Mouse (Mus musculus): ENCODE results near the gene Agap1.

Agap1 gene

GRCm38 (mm10) chr1:89849151-89849860 lies 394.7 kb downstream of the Agap1 start:
- no peak for DNase-seq (ENCODE audit: low spot score in 2 of 2)

- DNase-seq (ENCODE audit: low spot score in 2 of 2), result no peak
Measured at GRCm38 (mm10) chr1:89849861-89850230, 395.2 kb downstream of the Agap1 start.

GRCm38 (mm10) chr1:89850681-89851414 lies 396.2 kb downstream of the Agap1 start:
- DNase-seq (ENCODE audit: low spot score in 2 of 2), result no peak

DNA sequence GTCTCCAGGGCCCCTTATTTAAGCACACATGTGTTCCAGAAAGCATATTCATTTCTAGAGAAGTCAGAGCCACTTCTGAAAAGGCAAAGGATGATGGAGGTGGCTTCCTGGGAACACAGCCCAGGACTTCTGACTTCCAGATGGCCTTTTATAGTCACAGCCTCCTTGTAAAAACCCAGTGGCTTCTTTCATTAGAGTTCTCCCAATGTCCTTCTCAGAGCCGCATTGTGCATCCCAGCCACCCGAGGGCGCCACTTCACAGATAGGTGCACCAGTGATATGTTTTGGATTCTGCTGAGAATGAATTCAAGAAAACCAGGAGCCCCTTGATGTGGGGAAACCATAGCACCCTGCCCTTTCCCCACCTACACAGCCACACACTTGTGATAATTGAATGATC lies 404.6 kb downstream of the Agap1 start:
- no peak for DNase-seq (ENCODE audit: low spot score in 2 of 2)

DNA sequence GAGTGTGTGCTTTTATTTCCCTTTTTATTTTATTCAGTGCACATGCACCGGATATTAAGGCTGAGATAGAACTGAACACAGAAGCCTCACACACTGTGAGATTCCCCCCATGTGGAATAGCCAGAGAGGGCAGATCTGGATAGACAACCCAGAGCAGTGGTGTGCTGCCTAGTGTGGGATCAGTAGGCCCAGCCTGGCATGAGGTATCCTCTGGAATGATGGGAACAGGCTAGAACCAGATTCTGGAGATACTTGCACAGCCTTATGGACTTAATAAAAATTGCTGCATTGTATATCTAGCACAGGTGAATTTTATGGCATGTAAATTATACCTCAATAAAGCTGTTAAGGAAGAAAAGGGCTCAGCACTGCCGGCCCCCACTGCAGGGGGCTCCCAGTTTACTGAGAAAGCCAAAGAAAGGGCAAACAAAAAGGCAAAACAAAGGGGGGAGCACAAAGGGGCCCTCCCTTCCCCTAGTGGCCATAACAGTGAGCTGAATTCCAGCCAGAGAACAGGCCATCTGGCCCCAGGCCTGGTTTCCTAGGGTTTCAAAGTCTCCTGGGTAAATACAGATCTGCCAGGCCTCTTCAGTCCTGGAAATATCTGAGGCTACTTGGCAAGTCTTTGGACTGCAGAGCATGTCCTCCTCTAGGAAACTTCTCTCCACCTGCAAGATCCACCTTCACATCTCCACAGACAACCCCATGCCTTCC lies 405.6 kb downstream of the Agap1 start:
- DNase-seq (ENCODE audit: low spot score in 2 of 2), result no peak

GRCm38 (mm10) chr1:89865787-89866186 lies 411.2 kb downstream of the Agap1 start:
- DNase-seq (ENCODE audit: low spot score in 2 of 2), result no peak

GRCm38 (mm10) chr1:89867847-89868246 lies 413.2 kb downstream of the Agap1 start:
- no peak for DNase-seq (ENCODE audit: low spot score in 2 of 2)

- no peak for DNase-seq (ENCODE audit: low spot score in 2 of 2)
Measured at GRCm38 (mm10) chr1:89870134-89870905, 415.7 kb downstream of the Agap1 start.

DNA sequence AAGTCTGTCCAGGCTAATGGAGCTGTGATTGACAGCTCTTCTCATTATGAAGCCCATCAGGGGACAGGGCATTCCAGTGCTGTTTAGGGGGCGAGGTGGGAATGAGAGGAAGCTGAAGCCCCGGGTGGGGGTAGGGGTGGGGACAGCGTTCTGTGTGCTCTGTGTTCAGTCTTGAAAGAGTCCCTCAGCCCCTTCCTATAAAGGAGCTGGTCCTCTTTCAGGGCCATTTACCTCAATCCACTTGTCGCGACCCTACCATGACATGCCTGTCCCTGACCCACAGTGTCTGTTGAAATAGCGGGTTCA lies 416.3 kb downstream of the Agap1 start:
- no peak for DNase-seq (ENCODE audit: low spot score in 2 of 2)

- no peak for DNase-seq (ENCODE audit: low spot score in 2 of 2)
Measured at GRCm38 (mm10) chr1:89876346-89877072, 421.9 kb downstream of the Agap1 start.

DNA sequence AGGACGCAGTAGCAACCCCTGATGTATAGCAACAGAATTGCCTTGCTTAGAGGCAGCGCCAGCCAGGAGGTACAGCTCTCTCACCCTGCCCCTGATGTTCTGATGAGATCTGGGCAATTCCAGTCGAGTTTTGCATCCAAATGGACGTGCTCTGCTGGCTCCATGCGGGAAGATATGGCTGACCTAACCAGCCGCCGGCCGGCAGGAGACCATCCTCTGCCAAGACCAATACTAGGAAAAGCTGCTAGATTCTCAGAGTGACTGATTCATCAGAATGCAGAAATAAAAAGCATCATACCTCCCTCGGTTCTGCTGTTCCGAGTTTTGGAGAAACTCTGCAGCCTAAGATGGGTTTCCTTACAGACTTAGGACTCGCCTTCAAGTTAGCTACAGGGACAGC lies 423.9 kb downstream of the Agap1 start:
- no peak for DNase-seq (ENCODE audit: low spot score in 2 of 2)

DNA sequence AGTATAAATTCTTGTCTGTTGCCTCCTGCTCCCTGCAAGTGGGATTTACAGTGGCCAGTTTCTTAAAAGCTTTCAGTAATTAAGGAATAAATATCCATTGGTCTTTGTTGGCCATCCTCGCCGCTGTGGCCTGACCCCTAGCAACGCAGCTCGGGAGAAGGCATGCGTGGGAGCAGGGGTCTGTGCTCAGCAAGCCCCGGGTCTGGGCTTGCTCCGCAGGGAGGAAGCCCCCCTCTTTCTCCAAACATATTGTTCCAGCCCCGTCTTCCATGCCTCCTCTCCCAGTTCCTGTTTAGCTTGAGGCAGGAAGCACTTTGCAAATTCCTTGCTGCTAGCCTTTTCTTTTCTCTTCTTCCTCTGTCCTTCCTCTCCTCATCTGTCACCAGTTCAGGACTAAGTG lies 425.6 kb downstream of the Agap1 start:
- no peak for DNase-seq (ENCODE audit: low spot score in 2 of 2)

DNA sequence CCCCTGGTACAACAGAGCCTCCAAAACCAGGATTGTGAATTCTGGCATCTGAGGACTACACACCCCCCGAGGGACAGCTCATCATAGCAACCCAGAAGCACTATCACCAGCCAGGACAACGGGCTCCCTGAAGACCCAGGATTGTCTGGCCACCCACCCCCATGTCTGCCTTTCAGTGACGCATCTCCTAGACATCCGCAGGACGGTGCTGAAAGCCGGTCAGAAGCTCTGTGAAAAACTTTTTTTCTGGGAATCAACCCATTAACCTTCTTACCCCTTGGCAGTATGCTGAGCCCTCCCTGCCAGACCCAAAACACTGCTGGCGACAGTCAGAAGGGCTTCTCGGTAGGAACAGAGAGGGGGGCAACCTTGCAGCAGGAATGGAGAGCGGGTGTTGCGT lies 426.2 kb downstream of the Agap1 start:
- no peak for DNase-seq (ENCODE audit: low spot score in 2 of 2)

DNA sequence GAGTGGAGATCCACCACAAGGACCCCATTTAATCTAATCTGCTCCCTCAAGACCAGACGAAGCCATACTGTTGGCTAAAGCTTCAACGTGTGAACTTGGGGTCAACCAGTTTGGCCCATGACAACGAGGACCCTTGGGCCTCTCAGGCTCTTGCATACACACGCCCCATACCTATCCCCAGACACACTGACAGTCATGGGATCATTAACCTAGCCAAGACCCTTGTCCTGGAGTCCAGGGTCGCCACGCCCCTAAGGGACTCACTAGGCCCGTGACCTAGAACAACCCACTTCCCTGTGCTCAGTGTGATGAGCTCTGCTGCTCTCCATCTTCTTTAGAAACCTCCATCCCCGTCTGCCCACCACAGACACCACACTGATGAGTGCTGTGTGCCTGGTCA lies 429.7 kb downstream of the Agap1 start:
- no peak for DNase-seq (ENCODE audit: low spot score in 2 of 2)

DNA sequence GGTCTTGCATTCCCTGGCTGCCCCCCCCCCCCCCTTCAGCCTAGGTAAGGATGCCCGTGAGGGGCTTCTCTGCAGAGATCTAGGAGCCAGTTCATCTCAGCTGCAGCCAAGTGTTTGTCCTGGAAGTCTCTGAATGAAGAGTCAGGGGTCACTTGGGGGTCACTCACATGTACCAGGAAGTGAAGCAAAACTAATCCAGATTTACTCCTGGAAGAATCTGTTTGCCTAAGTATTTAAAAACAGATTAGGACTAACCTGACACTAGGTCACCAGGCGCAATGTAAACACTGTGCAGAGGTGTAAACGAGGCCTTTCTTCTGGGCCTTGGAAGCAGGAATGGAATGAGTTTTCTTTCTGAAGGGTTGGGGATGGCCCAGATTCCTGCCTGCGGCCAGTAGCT lies 431.1 kb downstream of the Agap1 start:
- no peak for DNase-seq (ENCODE audit: low spot score in 2 of 2)

- DNase-seq (ENCODE audit: low spot score in 2 of 2), result no peak
Measured at GRCm38 (mm10) chr1:89891400-89891799, 436.8 kb downstream of the Agap1 start.

DNA sequence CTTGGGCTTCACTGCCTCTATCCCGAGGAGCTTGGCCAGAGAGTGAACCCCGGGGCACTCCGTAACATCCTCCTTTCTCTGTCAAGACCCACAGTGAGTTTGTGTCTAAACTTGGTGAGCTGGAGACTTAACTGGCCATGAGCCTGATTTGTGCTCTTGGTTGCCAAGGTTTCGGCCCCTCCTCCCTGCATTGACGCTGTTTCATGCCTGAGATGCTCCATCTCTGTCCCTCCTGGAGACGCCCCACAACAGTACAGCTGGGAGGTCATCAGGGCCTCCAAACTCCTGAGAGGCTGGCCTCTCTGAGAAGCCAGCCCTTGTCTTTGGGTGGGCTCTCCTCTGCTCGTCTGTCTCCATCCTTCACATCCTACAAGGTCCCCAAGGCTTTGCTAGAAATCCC lies 437.7 kb downstream of the Agap1 start:
- DNase-seq (ENCODE audit: low spot score in 2 of 2), result no peak

DNA sequence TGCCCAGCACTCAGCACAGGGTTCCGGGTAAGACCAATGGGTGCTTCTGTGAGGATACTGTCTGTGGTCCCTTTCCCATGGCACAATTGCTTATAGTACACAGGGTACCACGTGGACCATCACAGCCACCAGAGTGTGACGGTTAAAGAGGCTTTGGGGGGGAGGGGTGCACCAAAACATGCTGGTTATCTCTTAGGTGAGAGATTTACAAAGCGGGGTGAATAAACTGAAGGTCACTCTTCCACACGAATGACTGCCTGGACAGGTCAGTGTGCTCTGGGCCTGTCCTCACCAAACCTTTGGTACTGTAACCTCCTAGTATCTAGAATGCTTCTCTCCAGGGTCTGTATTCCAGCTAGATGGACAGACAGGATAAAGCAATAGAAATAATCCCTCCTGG lies 441.2 kb downstream of the Agap1 start:
- DNase-seq (ENCODE audit: low spot score in 2 of 2), result no peak

DNA sequence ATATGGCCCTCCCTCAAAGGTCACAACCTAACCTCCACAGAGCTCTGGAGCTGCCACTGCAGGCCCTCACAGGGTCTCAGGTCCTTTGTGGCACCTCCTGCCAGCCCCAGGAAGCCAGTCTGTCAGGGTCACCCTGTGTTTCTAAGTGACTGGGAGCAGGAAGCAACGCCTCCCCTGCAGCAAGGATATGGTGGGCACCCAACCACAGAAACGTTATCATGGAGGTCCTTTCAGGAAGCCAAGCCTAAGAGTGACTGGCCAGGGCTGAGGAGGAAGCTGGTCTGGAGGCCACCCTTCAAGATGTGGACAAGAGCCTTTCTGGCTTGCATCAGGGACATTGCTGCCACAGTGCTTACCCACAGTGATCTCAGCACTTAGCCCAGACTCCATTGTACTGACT lies 444.4 kb downstream of the Agap1 start:
- no peak for DNase-seq (ENCODE audit: low spot score in 2 of 2)

- no peak for DNase-seq (ENCODE audit: low spot score in 2 of 2)
Measured at GRCm38 (mm10) chr1:89899761-89900445, 445.3 kb downstream of the Agap1 start.

GRCm38 (mm10) chr1:89901381-89901780 lies 446.8 kb downstream of the Agap1 start:
- DNase-seq (ENCODE audit: low spot score in 2 of 2), result no peak
